In the genomic region with DNA sequence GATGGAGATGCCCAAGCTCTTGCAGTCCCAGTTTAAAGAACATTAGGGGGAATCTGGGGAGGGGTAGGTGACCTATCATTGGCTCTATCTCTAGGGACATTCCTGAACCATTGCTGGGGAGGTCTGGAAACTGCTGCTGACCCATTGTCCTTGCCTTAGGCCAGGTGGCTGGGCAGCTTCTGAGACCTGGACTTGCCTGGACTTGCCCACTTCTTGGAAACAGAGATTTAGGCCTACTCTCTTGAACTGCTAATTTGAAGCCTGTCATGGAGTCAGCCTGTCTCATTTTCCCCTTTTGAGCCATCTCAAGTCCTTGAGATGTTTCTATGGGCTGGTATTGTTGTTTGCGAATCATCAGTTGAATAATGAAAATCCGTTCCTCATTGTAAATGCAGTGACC, we compare ENCODE assay signal across 27 mouse cellular contexts.
"Had no signal": no experiment of that assay in that cellular context is flagged by ENCODE, and none has a peak within 500 bp of the region (broad histone marks: within the 10 kb centered on the region; RNA-seq: fewer than 3 reads in every experiment).

No protein-coding gene starts in this region.

- H3K9me3 ChIP-seq: embryonic facial prominence, embryonic 12.5 days; embryonic facial prominence, embryonic 13.5 days; embryonic facial prominence, embryonic 15.5 days; forebrain, embryonic 10.5 days; forebrain, embryonic 12.5 days; forebrain, embryonic 13.5 days; heart, embryonic 10.5 days had no signal

- ATAC-seq: forebrain, embryonic 13.5 days; forebrain, embryonic 14.5 days; forebrain, embryonic 16.5 days; forebrain, postnatal 0 days had no signal

- H3K9ac ChIP-seq: embryonic facial prominence, embryonic 12.5 days; embryonic facial prominence, embryonic 13.5 days; embryonic facial prominence, embryonic 15.5 days; forebrain, embryonic 12.5 days; forebrain, embryonic 13.5 days; forebrain, postnatal 0 days had no signal

- H3K27ac ChIP-seq: embryonic facial prominence, embryonic 12.5 days; embryonic facial prominence, embryonic 13.5 days; embryonic facial prominence, embryonic 15.5 days; forebrain, embryonic 10.5 days; forebrain, embryonic 12.5 days; forebrain, embryonic 13.5 days; gastrocnemius, adult 2 months; heart, adult 2 months; heart, embryonic 10.5 days had no signal

- DNase-seq: cerebellum, adult 9-10 months; cerebellum, adult 9-11 months; cerebellum, postnatal 10 days; cerebellum, postnatal 14 days; cerebellum, postnatal 25 days; cerebellum, postnatal 36 days; embryo, embryonic 11 days; forebrain, postnatal 0 days; gastrocnemius, adult 2 months; gastrocnemius, postnatal 10 days; gastrocnemius, postnatal 14 days; gastrocnemius, postnatal 25 days; gastrocnemius, postnatal 36 days; heart, adult 11 months; heart, adult 18-20 months; heart, adult 2 months had no signal

- H3K4me3 ChIP-seq: embryonic facial prominence, embryonic 12.5 days; embryonic facial prominence, embryonic 13.5 days; embryonic facial prominence, embryonic 15.5 days; erythroblast, embryonic 14.5 days; forebrain, embryonic 10.5 days; forebrain, embryonic 12.5 days; forebrain, embryonic 13.5 days; gastrocnemius, adult 2 months; heart, adult 2 months; heart, embryonic 10.5 days had no signal

- H3K36me3 ChIP-seq: embryonic facial prominence, embryonic 12.5 days; embryonic facial prominence, embryonic 15.5 days; heart, embryonic 10.5 days had no signal

- H3K4me2 ChIP-seq: embryonic facial prominence, embryonic 12.5 days; embryonic facial prominence, embryonic 13.5 days; embryonic facial prominence, embryonic 15.5 days; forebrain, embryonic 12.5 days; forebrain, embryonic 13.5 days; heart, embryonic 11.5 days had no signal

- H3K27me3 ChIP-seq: embryonic facial prominence, embryonic 12.5 days; embryonic facial prominence, embryonic 13.5 days; embryonic facial prominence, embryonic 15.5 days; forebrain, embryonic 12.5 days; forebrain, embryonic 13.5 days had no signal

- H3K4me1 ChIP-seq: embryonic facial prominence, embryonic 12.5 days; embryonic facial prominence, embryonic 13.5 days; embryonic facial prominence, embryonic 15.5 days; forebrain, embryonic 10.5 days; forebrain, embryonic 12.5 days; forebrain, embryonic 13.5 days had no signal
